ENCODE assay signal across 8 mouse cellular contexts in genomic region chr6:29263650-29264455, GRCm38 (mm10). TPM values are rescaled to one million over a fixed set of nuclear protein-coding genes. Genes with fewer than 3 reads are reported as not detected.
A peak's percentile ranks its signal among the peaks of the same experiment; 100 is the strongest.
DNase-seq lines count a peak whose midpoint lies in the region; ATAC-seq and TF ChIP-seq lines count a peak whose summit lies in the region.

No protein-coding gene starts in this region.

- H3K4me1 ChIP-seq in intestine, postnatal 0 days (replicated peaks; ENCODE audit: control insufficient read depth, insufficient read depth, low read length): no peaks in the 10 kb centered on the region

- no peaks in the 10 kb centered on the region for H3K36me3 ChIP-seq in intestine, postnatal 0 days (ENCODE audit: control insufficient read depth, insufficient read depth)

- TF ChIP-seq CTCF in intestine, postnatal 0 days (IDR thresholded peaks at IDR 0.05; ENCODE audit: low read depth): no peak

- H3K27ac ChIP-seq in intestine, postnatal 0 days (ENCODE audit: low read depth, low read length): no peak overlapping the region

- WGBS in intestine, postnatal 0 days: 65% methylated on average over 6 of the region's 6 CpGs

- DNase-seq in adrenal gland, postnatal 14 days: peak; percentile 67
- no peak for DNase-seq in adrenal gland, adult 18-20 months (ENCODE audit: low spot score in 2 of 2)
- DNase-seq in adrenal gland, postnatal 36 days: peak; percentile 42 to 46
- peak; percentile 33 to 75 for DNase-seq in heart, postnatal 14 days
- DNase-seq in left cerebral cortex, postnatal 14 days (ENCODE audit: low spot score in 2 of 2): peak; percentile 48 to 58
- peak; percentile 42 for DNase-seq in right cerebral cortex, postnatal 4 days

- no peak overlapping the region for H3K9ac ChIP-seq in intestine, postnatal 0 days (ENCODE audit: low read depth, low read length)

- no peak for ATAC-seq in monocyte, adult 5-6 weeks (replicated peaks; ENCODE audit: insufficient number of reproducible peaks, low FRiP score, low TSS enrichment, poor library complexity, severe bottlenecking)
- no peak for ATAC-seq in intestine, postnatal 0 days

- intact Hi-C loops in heart, postnatal 14 days (cut with DNase I): no loop called here
- intact Hi-C loops in left cerebral cortex, postnatal 14 days (cut with DNase I): no loop called here

- H3K4me3 ChIP-seq in intestine, postnatal 0 days (ENCODE audit: low read depth, low read length): no peak overlapping the region

- no peak overlapping the region for H3K4me2 ChIP-seq in intestine, postnatal 0 days (replicated peaks; ENCODE audit: low read depth)

- H3K9me3 ChIP-seq in intestine, postnatal 0 days (ENCODE audit: control insufficient read depth): no peaks in the 10 kb centered on the region

- no peaks in the 10 kb centered on the region for H3K27me3 ChIP-seq in intestine, postnatal 0 days (replicated peaks; ENCODE audit: control insufficient read depth, insufficient read depth, low read length)

RNA-seq across cellular contexts. Expression of gene Hilpda, which starts 8.4 kb away (rescaled TPM):
- total RNA-seq in adrenal gland, postnatal 14 days (2021): 5.0 and 10.4 TPM in 2 replicates
- total RNA-seq in adrenal gland, adult 18-20 months (2021): 1 to 10 TPM; 3.9 to 6.7 TPM
- 1 to 10 TPM; 6.0 to 7.0 TPM for total RNA-seq in adrenal gland, postnatal 36 days (2021)
- 1 to 10 TPM; 4.6 to 5.3 TPM for total RNA-seq in heart, postnatal 14 days (2021)
- total RNA-seq in left cerebral cortex, postnatal 14 days (2021): 1 to 10 TPM; 5.7 to 6.5 TPM
- 7.6 to 8.9 TPM (median 8.5 TPM) in 3 replicates for total RNA-seq in monocyte, adult 5-6 weeks (2017)
- 20.7 and 27.2 TPM in 2 replicates for polyA plus RNA-seq in intestine, postnatal 0 days (2015; fragmentation: Nextera tagmentation; extraction: Ambion mirVana)

RNA-seq across cellular contexts. Expression of gene Fam71f2, which starts 15.5 kb away (rescaled TPM):
- total RNA-seq in adrenal gland, postnatal 14 days (2021): 0.41 TPM in 1 of 2 replicates, not detected in the other
- not detected for total RNA-seq in adrenal gland, adult 18-20 months (2021)
- total RNA-seq in adrenal gland, postnatal 36 days (2021): not detected
- total RNA-seq in heart, postnatal 14 days (2021): not detected
- total RNA-seq in left cerebral cortex, postnatal 14 days (2021): under 1 TPM in 1 of 2 experiments, not detected in 1; 0.44 TPM
- 1.9 TPM in 1 of 3 replicates, not detected in the others for total RNA-seq in monocyte, adult 5-6 weeks (2017)
- not detected in 2 replicates for polyA plus RNA-seq in intestine, postnatal 0 days (2015; fragmentation: Nextera tagmentation; extraction: Ambion mirVana)

RNA-seq across cellular contexts. Expression of gene Impdh1, which starts 47.7 kb away (rescaled TPM):
- total RNA-seq in adrenal gland, postnatal 14 days (2021): 252 and 482 TPM in 2 replicates
- 10 to 100 TPM; 49.6 to 63.7 TPM for total RNA-seq in adrenal gland, adult 18-20 months (2021)
- total RNA-seq in adrenal gland, postnatal 36 days (2021): 10 to 100 TPM; 74.9 to 83.1 TPM
- total RNA-seq in heart, postnatal 14 days (2021): 10 to 100 TPM; 25.2 to 27.0 TPM
- total RNA-seq in left cerebral cortex, postnatal 14 days (2021): 10 to 100 TPM; 86.5 to 99.2 TPM
- total RNA-seq in monocyte, adult 5-6 weeks (2017): 16.4 to 27.6 TPM (median 22.7 TPM) in 3 replicates
- polyA plus RNA-seq in intestine, postnatal 0 days (2015; fragmentation: Nextera tagmentation; extraction: Ambion mirVana): 10.6 and 11.7 TPM in 2 replicates

RNA-seq across cellular contexts. Expression of gene Fam71f1, which starts 55.1 kb away (rescaled TPM):
- total RNA-seq in adrenal gland, postnatal 14 days (2021): not detected in 2 replicates
- total RNA-seq in adrenal gland, adult 18-20 months (2021): not detected
- not detected for total RNA-seq in adrenal gland, postnatal 36 days (2021)
- total RNA-seq in heart, postnatal 14 days (2021): not detected
- not detected for total RNA-seq in left cerebral cortex, postnatal 14 days (2021)
- total RNA-seq in monocyte, adult 5-6 weeks (2017): not detected in 3 replicates
- not detected in 2 replicates for polyA plus RNA-seq in intestine, postnatal 0 days (2015; fragmentation: Nextera tagmentation; extraction: Ambion mirVana)

Comparison
In these comparisons a context has a peak if more than half of its experiments do, and no peak if none do; other contexts are left out.
1. DNase-seq: peak in adrenal gland, postnatal 14 days (single experiment), adrenal gland, postnatal 36 days (2 of 2), heart, postnatal 14 days (2 of 2), left cerebral cortex, postnatal 14 days (2 of 2) and right cerebral cortex, postnatal 4 days (single experiment); none in adrenal gland, adult 18-20 months (0 of 2).